Mouse (Mus musculus): ENCODE data around the gene Krtap5-2.
"Not testable (repeated sequence)": the region's sequence is repeated elsewhere in the genome, so short reads cannot be mapped to it uniquely, and the experiment has no call there.

The Krtap5-2 gene

GRCm38 (mm10) chr7:142175905-142176304 lies at the start of gene Krtap5-2:
TSS of gene Krtap5-2 (minus strand) at chr7:142176005.
- not testable (repeated sequence) for TF ChIP-seq GATA4 (IDR thresholded peaks at IDR 0.05; ENCODE audit: insufficient replicate concordance, low read length)

GRCm38 (mm10) chr7:142224518-142224917 lies 48.7 kb upstream of the Krtap5-2 start:
- TF ChIP-seq GATA4 (IDR thresholded peaks at IDR 0.05; ENCODE audit: insufficient replicate concordance, low read length), result no peak

GRCm38 (mm10) chr7:142211559-142211958 lies 35.8 kb upstream of the Krtap5-2 start, which contains the start of gene Gm7579:
TSS of gene Gm7579 (plus strand) at chr7:142211859.
- TF ChIP-seq GATA4 (IDR thresholded peaks at IDR 0.05; ENCODE audit: insufficient replicate concordance, low read length), result no peak

- TF ChIP-seq GATA4 (IDR thresholded peaks at IDR 0.05; ENCODE audit: insufficient replicate concordance, low read length), result no peak
Measured at GRCm38 (mm10) chr7:142205488-142205887, 29.7 kb upstream of the Krtap5-2 start.

- TF ChIP-seq GATA4 (IDR thresholded peaks at IDR 0.05; ENCODE audit: insufficient replicate concordance, low read length), result no peak
Measured at GRCm38 (mm10) chr7:142201064-142201463, 25.3 kb upstream of the Krtap5-2 start, which contains the start of gene Krtap5-3. TSS of gene Krtap5-3 (plus strand) at chr7:142201364.

GRCm38 (mm10) chr7:142198748-142199147 lies 22.9 kb upstream of the Krtap5-2 start:
- no peak for TF ChIP-seq GATA4 (IDR thresholded peaks at IDR 0.05; ENCODE audit: insufficient replicate concordance, low read length)

- no peak for TF ChIP-seq GATA4 (IDR thresholded peaks at IDR 0.05; ENCODE audit: insufficient replicate concordance, low read length)
Measured at GRCm38 (mm10) chr7:142190289-142190688, 14.5 kb upstream of the Krtap5-2 start, which contains the start of gene Gm10153. TSS of gene Gm10153 (minus strand) at chr7:142190389.

- TF ChIP-seq GATA4 (IDR thresholded peaks at IDR 0.05; ENCODE audit: insufficient replicate concordance, low read length), result no peak
Measured at GRCm38 (mm10) chr7:142188156-142188555, 12.4 kb upstream of the Krtap5-2 start.

GRCm38 (mm10) chr7:142181021-142181420 lies 5.2 kb upstream of the Krtap5-2 start:
- no peak for TF ChIP-seq GATA4 (IDR thresholded peaks at IDR 0.05; ENCODE audit: insufficient replicate concordance, low read length)

- no peak for TF ChIP-seq GATA4 (IDR thresholded peaks at IDR 0.05; ENCODE audit: insufficient replicate concordance, low read length)
Measured at GRCm38 (mm10) chr7:142178685-142179084, 2.9 kb upstream of the Krtap5-2 start.

GRCm38 (mm10) chr7:142169836-142170235 lies 6.0 kb downstream of the Krtap5-2 start:
- TF ChIP-seq GATA4 (IDR thresholded peaks at IDR 0.05; ENCODE audit: insufficient replicate concordance, low read length), result no peak

- TF ChIP-seq GATA4 (IDR thresholded peaks at IDR 0.05; ENCODE audit: insufficient replicate concordance, low read length), result not testable (repeated sequence)
Measured at GRCm38 (mm10) chr7:142165639-142166038, 10.2 kb downstream of the Krtap5-2 start, which contains the start of gene Gm4553. TSS of gene Gm4553 (minus strand) at chr7:142165739.

- no peak for TF ChIP-seq GATA4 (IDR thresholded peaks at IDR 0.05; ENCODE audit: insufficient replicate concordance, low read length)
Measured at GRCm38 (mm10) chr7:142159366-142159765, 16.4 kb downstream of the Krtap5-2 start.

GRCm38 (mm10) chr7:142157013-142157412 lies 18.8 kb downstream of the Krtap5-2 start, which contains the start of gene Gm29735:
TSS of gene Gm29735 (minus strand) at chr7:142157113.
- TF ChIP-seq GATA4 (IDR thresholded peaks at IDR 0.05; ENCODE audit: insufficient replicate concordance, low read length), result not testable (repeated sequence)

- TF ChIP-seq GATA4 (IDR thresholded peaks at IDR 0.05; ENCODE audit: insufficient replicate concordance, low read length), result no peak
Measured at GRCm38 (mm10) chr7:142155308-142155707, 20.5 kb downstream of the Krtap5-2 start.

GRCm38 (mm10) chr7:142152191-142152590 lies 23.6 kb downstream of the Krtap5-2 start:
- TF ChIP-seq GATA4 (IDR thresholded peaks at IDR 0.05; ENCODE audit: insufficient replicate concordance, low read length), result no peak

- TF ChIP-seq GATA4 (IDR thresholded peaks at IDR 0.05; ENCODE audit: insufficient replicate concordance, low read length), result no peak
Measured at GRCm38 (mm10) chr7:142148633-142149032, 27.2 kb downstream of the Krtap5-2 start.
